Mouse (Mus musculus): Measurements from ENCODE around the gene Zfpm1.

Gene Zfpm1

GRCm38 (mm10) chr8:122345181-122346095 lies 63.5 kb downstream of the Zfpm1 start:
- DNase-seq (ENCODE audit: low spot score in 2 of 2) = no peak

GRCm38 (mm10) chr8:122347811-122348552 lies 66.0 kb downstream of the Zfpm1 start:
- peak in 1 of 2 experiments; percentile 79 for DNase-seq (ENCODE audit: low spot score in 2 of 2)

GRCm38 (mm10) chr8:122349357-122350297 lies 67.7 kb downstream of the Zfpm1 start:
- no peak for DNase-seq (ENCODE audit: low spot score in 2 of 2)

DNA sequence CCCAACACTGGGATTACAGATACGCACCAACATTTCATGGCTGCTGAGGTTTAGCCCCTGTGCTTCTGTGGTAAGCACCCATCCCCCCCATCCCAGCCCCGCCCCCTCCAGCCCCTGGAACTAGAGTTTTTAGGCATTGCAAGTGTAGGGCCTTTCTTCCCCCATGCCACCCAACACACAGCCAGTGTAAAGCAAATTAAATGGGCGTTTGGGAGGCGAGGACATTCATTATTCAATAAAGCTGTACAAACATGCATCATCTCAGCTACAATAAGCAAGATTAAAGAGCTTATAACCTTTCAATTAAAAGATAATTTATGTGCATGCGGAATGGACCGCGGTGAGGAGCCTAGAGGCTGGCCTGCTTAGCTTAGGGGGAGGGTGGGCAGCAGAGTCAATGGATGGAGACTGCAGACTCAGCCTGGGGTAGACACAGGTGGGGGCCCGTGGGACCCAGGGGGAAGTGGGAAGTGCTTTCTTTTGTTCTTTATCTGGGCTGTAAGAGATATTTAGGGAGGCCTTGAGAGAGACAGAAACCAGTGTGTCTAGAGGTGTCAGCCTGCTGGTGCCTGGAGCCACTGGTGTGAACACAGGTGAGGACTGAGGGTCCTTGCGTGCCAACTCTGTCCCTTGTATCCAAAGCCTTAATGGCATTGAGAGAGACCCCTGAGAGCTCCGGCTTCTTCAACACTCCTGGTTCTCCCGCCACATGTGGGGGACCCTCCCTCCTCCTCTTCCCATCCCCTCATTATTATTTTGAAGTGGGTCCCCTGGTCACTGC lies 68.6 kb downstream of the Zfpm1 start:
- DNase-seq (ENCODE audit: low spot score in 2 of 2) = no peak

DNA sequence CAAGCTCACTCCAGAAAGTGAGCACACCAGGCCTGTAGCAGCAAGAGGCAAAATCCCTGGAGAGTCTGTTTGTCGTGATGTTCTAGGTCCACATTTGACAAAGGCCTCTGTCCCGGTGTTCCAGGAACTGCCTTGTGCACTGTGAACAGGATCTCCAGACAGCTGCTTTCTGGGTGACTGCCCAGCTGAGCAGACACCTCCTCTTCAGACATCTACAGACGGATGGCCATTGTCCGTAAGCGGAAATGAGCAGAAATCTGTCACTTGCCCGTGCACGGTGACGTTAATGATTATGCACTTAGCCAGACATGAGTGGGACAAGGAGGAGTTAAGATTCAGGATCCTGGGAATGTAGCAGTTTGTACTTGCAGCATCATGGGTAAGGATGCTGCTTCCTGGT lies 72.2 kb downstream of the Zfpm1 start:
- DNase-seq (ENCODE audit: low spot score in 2 of 2) = no peak

DNA sequence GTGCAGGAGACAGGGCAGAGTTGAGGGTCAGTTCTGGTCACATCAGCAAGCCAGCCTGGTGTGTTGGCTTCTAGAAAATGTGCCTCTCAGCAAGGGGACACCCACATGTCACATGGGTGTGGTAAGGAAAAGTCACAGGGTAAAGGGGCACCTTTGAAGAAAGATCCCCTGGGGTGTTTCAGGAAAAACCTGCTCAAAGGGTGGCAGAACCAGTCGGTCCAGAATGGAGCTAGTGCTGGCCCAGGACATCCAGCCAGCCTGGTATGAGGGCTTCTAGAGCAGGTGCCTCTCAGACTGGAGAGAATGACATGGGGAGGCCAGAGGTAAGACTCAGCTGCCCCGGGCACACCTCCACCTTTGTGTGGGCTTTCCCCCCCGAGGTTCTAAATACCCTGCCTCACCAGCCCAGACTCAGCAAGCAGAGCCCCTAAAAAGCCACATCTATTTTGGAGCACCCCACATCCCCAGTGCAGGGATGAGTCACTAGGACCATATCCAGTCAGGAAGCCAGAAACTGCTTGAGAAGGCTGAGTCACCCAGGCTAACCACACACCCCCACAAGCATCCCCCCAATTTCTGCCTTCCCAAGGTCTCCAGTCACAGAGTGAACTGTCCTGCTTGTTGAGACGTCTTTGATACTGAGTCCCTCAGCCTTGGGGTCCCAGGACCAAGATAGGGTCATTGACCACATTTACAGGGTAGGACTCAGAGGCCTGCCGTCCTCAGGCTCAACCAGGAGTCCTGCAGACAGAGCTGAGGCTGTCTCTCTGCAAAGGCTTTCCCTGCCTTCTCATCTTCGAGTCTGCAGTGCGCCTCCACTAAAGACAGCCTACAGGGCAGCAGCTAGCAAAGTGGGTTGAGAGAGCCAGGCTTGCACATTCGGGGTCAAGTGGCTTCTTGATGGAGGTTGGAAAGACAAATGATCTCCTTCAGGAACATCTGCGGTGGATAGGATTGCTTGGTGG lies 74.0 kb downstream of the Zfpm1 start:
- DNase-seq (ENCODE audit: low spot score in 2 of 2) = peak; percentile 70 to 80

GRCm38 (mm10) chr8:122357202-122357601 lies 75.3 kb downstream of the Zfpm1 start:
- DNase-seq (ENCODE audit: low spot score in 2 of 2) = no peak

DNA sequence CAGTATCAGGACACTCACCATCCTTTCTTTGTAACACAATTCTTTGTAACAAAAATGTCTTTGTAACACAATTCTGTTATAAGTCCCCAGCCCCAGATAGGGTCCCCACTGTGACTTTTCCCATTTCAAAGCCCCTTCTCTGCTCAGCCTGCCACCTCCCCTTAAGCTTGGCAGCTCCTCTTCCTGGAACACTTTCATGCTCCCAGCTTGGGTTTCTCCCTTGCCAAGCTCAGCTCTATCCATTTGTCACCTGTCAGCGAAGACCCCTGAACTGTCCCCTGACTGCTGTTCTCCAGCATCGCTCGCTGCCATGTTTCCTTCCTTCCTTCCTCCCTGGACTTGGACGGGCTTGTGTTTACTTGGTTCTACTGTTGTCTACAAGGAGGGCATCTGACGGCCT lies 75.7 kb downstream of the Zfpm1 start:
- DNase-seq (ENCODE audit: low spot score in 2 of 2) = no peak

- DNase-seq (ENCODE audit: low spot score in 2 of 2) = no peak
Measured at GRCm38 (mm10) chr8:122359111-122359775, 77.3 kb downstream of the Zfpm1 start.

DNA sequence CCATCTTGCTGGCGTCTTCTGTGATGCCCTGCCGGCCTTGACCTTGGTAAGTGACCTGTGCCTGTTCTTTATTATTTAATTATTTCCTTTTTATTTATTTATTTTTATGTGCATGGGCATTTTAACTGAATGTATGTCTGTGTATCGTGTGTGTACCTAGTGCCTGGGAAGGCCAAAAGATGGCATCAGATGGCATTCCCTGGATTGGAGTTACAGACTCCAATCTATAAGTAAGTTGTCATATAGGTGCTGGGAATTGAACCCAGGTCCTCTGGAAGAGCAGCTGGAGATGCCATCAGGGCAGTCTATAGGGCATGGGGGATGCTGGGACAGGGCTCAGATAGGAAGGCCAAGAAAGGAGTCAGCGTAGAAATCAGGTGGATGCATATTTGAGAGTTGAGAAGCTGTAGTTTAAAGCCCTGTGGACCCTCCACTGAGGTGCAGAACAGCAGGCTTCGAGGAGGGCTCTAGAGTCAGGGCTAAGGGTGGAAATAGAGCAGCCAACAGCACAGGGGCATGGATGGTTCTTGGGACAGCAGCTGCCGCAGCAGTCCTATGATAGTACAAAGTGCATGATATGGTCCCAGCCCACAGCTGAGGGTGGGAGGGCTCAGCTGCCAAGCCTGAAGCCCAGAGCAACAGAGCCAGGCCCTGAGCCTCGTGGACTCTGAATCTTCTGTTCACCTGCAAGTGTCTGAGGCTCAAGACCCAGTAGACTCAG lies 78.9 kb downstream of the Zfpm1 start, which contains the start of gene Trhr2:
Gene Trhr2 (minus strand): TSS at position 51 of the 721 bp plus-strand sequence.
- DNase-seq (ENCODE audit: low spot score in 2 of 2) = no peak

DNA sequence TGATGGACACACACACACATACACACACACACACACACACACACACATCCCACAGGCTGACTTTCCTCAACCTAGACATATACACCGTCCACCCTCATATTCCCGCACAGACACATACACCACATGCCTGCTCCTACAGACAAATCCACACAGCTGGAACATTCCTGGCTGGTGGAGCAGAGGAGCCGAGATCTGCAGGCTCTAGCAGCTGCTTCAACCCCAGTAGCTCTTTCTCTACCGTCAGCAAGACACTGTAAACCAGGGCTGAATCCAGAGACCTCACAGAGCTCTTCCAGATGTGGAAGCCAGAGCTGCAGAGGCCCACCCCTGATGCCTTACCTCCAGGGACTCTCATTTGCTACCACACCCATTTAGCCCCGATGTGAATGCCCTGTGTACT lies 80.3 kb downstream of the Zfpm1 start:
- DNase-seq (ENCODE audit: low spot score in 2 of 2) = no peak

DNA sequence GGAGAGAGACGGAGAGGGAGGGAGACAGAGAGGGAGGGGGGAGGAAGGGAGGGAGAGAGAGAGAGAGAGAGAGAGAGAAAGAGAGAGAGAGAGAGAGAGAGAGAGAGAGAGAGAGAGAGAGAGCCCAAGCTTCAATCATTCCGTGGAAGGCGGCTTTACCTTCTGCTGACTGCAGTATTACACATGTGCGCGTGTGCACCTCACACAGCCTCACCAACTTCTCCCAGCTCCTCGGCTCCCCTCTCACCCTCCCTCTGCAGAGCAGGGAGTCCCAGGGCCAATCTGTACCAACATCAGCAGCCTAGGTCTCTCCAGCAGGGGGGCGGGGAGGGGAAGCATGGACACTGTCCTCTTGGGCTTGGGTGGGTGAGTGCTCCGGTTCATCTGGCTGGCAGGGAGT lies 81.0 kb downstream of the Zfpm1 start:
- no peak for DNase-seq (ENCODE audit: low spot score in 2 of 2)

GRCm38 (mm10) chr8:122368494-122368893 lies 86.6 kb downstream of the Zfpm1 start:
- DNase-seq (ENCODE audit: low spot score in 2 of 2) = no peak

DNA sequence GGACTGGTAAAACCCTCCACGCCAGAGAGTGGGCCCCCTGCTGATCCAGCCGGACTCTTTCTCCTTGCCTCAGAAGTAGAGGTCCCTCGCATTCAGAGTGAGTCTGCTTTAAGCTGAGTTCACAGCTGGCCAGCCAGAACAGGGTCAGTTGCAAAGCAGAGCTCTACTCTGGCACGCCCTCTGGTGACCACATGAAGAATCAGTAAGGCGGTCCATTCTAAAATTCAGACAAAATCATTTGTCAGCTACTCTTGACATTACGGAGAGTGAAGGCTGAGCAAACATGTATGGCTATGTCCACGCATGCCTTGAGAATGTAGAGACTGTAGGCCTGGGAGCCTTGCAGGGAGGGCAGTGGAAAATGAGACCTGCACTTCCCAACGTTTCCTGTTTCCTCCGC lies 87.7 kb downstream of the Zfpm1 start:
- peak in 1 of 2 experiments; percentile 70 for DNase-seq (ENCODE audit: low spot score in 2 of 2)

DNA sequence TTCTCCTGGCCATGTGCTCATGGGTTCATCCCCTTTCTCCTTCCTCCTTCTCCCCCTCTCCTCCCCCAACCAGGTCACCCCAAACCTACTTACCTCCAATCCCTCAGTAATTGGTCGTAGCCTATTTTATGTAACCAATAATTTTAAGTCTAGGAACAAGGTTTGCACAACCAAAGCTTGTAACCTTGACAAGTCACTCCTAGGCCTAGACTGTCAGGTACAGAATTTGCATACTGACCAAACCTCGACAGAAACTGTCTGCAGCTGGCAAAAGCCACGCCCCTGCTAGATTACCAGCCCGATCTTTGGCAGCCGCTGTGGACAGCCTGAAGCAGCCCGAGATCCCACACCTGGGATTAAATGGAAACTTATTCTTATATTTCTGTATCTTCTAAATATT lies 89.8 kb downstream of the Zfpm1 start:
- no peak for DNase-seq (ENCODE audit: low spot score in 2 of 2)

GRCm38 (mm10) chr8:122375320-122375719 lies 93.4 kb downstream of the Zfpm1 start:
- DNase-seq (ENCODE audit: low spot score in 2 of 2) = no peak

GRCm38 (mm10) chr8:122375751-122376364 lies 93.9 kb downstream of the Zfpm1 start:
- DNase-seq (ENCODE audit: low spot score in 2 of 2) = no peak

All from left cerebral cortex, adult 9 months (tissue).